28 mouse cellular contexts compared by ENCODE assay signal in the genomic region with DNA sequence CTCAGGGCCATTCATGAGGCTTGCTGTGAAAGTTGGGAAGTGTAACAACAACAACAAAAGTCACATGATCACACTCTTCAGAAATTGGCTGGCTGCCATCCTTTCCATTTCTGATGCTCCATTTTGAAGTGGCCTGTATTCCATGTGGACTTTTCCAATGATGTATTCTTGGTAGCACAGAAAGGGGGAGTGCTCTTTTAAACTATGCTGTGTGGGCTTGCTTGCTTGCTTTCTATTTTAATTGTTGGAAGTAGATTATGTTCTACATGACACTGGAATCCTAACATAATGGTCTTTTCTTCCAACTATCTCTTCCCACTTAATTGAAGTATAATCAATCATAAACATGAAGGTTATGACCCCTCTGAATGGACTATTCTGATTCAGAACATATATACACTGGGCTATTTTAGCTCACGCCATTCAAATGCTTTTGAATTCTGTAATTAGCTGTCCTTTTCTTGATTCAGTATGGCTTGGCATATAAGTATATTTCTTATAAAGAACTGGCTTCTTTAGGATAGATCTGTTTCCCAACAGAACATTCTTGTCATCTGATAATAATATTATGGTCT. TPM values are rescaled to one million over a fixed set of nuclear protein-coding genes. Genes with fewer than 3 reads are reported as not detected.
DNase-seq lines count a peak whose midpoint lies in the region; ATAC-seq and TF ChIP-seq lines count a peak whose summit lies in the region.
"Had no signal": no experiment of that assay in that cellular context is flagged by ENCODE, and none has a peak within 500 bp of the region (broad histone marks: within the 10 kb centered on the region; RNA-seq: fewer than 3 reads in every experiment).

No protein-coding gene starts in this region.

- no peak for DNase-seq in heart, postnatal 36 days
- DNase-seq in lung, adult 2 months, result no peak
- DNase-seq in stomach, postnatal 0 days (ENCODE audit: low spot score), result no peak
- DNase-seq in yolk sac, embryonic 10.5 days (ENCODE audit: low spot score), result no peak
- DNase-seq: adrenal gland, adult 8-10 months; adrenal gland, postnatal 25 days; cerebellum, adult 11-12 months; cerebellum, adult 8-10 months; cerebellum, postnatal 10 days; cerebellum, postnatal 36 days; embryo, embryonic 11 days; forebrain, postnatal 0 days; gastrocnemius, adult 2 months; gastrocnemius, postnatal 14 days; heart, adult 11 months had no signal

- H3K4me1 ChIP-seq in heart, embryonic 16.5 days (ENCODE audit: control insufficient read depth, insufficient read depth, low read length), result peaks cover 38% of the 10 kb centered on the region
- peaks cover 56% of the 10 kb centered on the region for H3K4me1 ChIP-seq in lung, embryonic 15.5 days
- H3K4me1 ChIP-seq in lung, adult 2 months (ENCODE audit: control insufficient read depth, insufficient read depth, low read length), result peaks cover 31% of the 10 kb centered on the region
- peaks cover 19% of the 10 kb centered on the region; the same call in 1 of the 2 replicates for H3K4me1 ChIP-seq in stomach, embryonic 14.5 days (ENCODE audit: control insufficient read depth, insufficient read depth, low read length)
- no peaks in the 10 kb centered on the region; the same call in 1 of the 2 replicates for H3K4me1 ChIP-seq in stomach, postnatal 0 days (replicated peaks; ENCODE audit: control insufficient read depth, insufficient read depth)

- TF ChIP-seq POLR2A in lung, adult 2 months (IDR thresholded peaks at IDR 0.05; ENCODE audit: borderline replicate concordance, extremely low read depth, low read depth, low read length), result no peak

- no peak overlapping the region for H3K9ac ChIP-seq in heart, embryonic 16.5 days (ENCODE audit: low read length)
- H3K9ac ChIP-seq in lung, embryonic 15.5 days, result no peak overlapping the region
- H3K9ac ChIP-seq in stomach, embryonic 14.5 days (replicated peaks; ENCODE audit: low read depth, low read length), result no peak overlapping the region
- no peak overlapping the region for H3K9ac ChIP-seq in stomach, postnatal 0 days (ENCODE audit: low read length)
- H3K9ac ChIP-seq: embryonic facial prominence, embryonic 13.5 days; forebrain, embryonic 13.5 days; forebrain, postnatal 0 days; heart, embryonic 13.5 days; hindbrain, embryonic 13.5 days had no signal

- no peaks in the 10 kb centered on the region for H3K27me3 ChIP-seq in heart, embryonic 16.5 days (ENCODE audit: control insufficient read depth, insufficient read depth, low read length)
- no peaks in the 10 kb centered on the region for H3K27me3 ChIP-seq in lung, embryonic 15.5 days
- no peaks in the 10 kb centered on the region for H3K27me3 ChIP-seq in stomach, embryonic 14.5 days (ENCODE audit: control insufficient read depth, insufficient read depth, low read length)
- no peaks in the 10 kb centered on the region for H3K27me3 ChIP-seq in stomach, postnatal 0 days (ENCODE audit: control insufficient read depth, insufficient read depth, low read length)
- H3K27me3 ChIP-seq: embryonic facial prominence, embryonic 13.5 days; forebrain, embryonic 13.5 days; heart, embryonic 13.5 days; hindbrain, embryonic 13.5 days had no signal

- no peak for ATAC-seq in heart, embryonic 16.5 days (replicated peaks; ENCODE audit: extremely low read depth, insufficient read depth, low FRiP score)
- ATAC-seq in lung, embryonic 15.5 days (ENCODE audit: borderline replicate concordance, extremely low read depth, low FRiP score, low TSS enrichment), result peak; percentile 75
- 0 out of 2 replicates have a peak, but pooled peaks have one; percentile 6 for ATAC-seq in stomach, embryonic 14.5 days (ENCODE audit: insufficient number of reproducible peaks, insufficient read depth, low FRiP score, low read depth)
- no peak for ATAC-seq in stomach, postnatal 0 days (ENCODE audit: low FRiP score, low TSS enrichment)
- ATAC-seq: CD4-positive, CD25-positive, alpha-beta regulatory T cell, adult 4 months; forebrain, embryonic 13.5 days; forebrain, postnatal 0 days; hindbrain, embryonic 16.5 days had no signal

- TF ChIP-seq CTCF in lung, adult 2 months (IDR thresholded peaks at IDR 0.05; ENCODE audit: insufficient read depth, low read length), result no peak
- TF ChIP-seq CTCF in stomach, postnatal 0 days (IDR thresholded peaks at IDR 0.05; ENCODE audit: low read depth), result no peak

- intact Hi-C loops in heart, postnatal 36 days (cut with DNase I), result no loop called here

- 56% methylated on average over 1 of the region's 1 CpGs for WGBS in heart, embryonic 16.5 days
- 53% methylated on average over 1 of the region's 1 CpGs for WGBS in lung, embryonic 15.5 days
- 63% methylated on average over 1 of the region's 1 CpGs for WGBS in lung, adult 2 months
- WGBS in stomach, embryonic 14.5 days, result 59% methylated on average over 1 of the region's 1 CpGs
- WGBS in stomach, postnatal 0 days, result 55% methylated on average over 1 of the region's 1 CpGs

- no peaks in the 10 kb centered on the region for H3K36me3 ChIP-seq in heart, embryonic 16.5 days (ENCODE audit: control insufficient read depth, insufficient read depth)
- no peaks in the 10 kb centered on the region for H3K36me3 ChIP-seq in lung, embryonic 15.5 days
- no peaks in the 10 kb centered on the region for H3K36me3 ChIP-seq in stomach, embryonic 14.5 days (ENCODE audit: control insufficient read depth, insufficient read depth, low read length)
- no peaks in the 10 kb centered on the region for H3K36me3 ChIP-seq in stomach, postnatal 0 days (ENCODE audit: control insufficient read depth, insufficient read depth, low read length)
- H3K36me3 ChIP-seq: embryonic facial prominence, embryonic 10.5 days; embryonic facial prominence, embryonic 13.5 days; heart, embryonic 13.5 days; hindbrain, embryonic 10.5 days; hindbrain, embryonic 13.5 days had no signal

- no peak overlapping the region for H3K4me2 ChIP-seq in heart, embryonic 16.5 days (ENCODE audit: low read depth, low read length)
- no peak overlapping the region; the same call in 1 of the 2 replicates for H3K4me2 ChIP-seq in lung, embryonic 15.5 days
- H3K4me2 ChIP-seq in stomach, embryonic 14.5 days (replicated peaks; ENCODE audit: low read depth, low read length), result no peak overlapping the region
- no peak overlapping the region for H3K4me2 ChIP-seq in stomach, postnatal 0 days (replicated peaks; ENCODE audit: low read depth)
- H3K4me2 ChIP-seq: embryonic facial prominence, embryonic 13.5 days; forebrain, embryonic 13.5 days; heart, embryonic 13.5 days; hindbrain, embryonic 13.5 days had no signal

- no peak overlapping the region for H3K4me3 ChIP-seq in heart, embryonic 16.5 days (ENCODE audit: low read length)
- no peak overlapping the region for H3K4me3 ChIP-seq in lung, embryonic 15.5 days
- H3K4me3 ChIP-seq in lung, adult 2 months (replicated peaks; ENCODE audit: extremely low read depth, low read depth, low read length), result no peak overlapping the region
- H3K4me3 ChIP-seq in stomach, embryonic 14.5 days (ENCODE audit: low read depth, low read length), result no peak overlapping the region
- no peak overlapping the region for H3K4me3 ChIP-seq in stomach, postnatal 0 days (ENCODE audit: low read depth, low read length)
- H3K4me3 ChIP-seq: embryonic facial prominence, embryonic 10.5 days; embryonic facial prominence, embryonic 13.5 days; erythroblast, embryonic 14.5 days; forebrain, embryonic 13.5 days; gastrocnemius, adult 2 months; heart, embryonic 13.5 days; hindbrain, embryonic 10.5 days; hindbrain, embryonic 13.5 days had no signal

- no peak for TF ChIP-seq EP300 in stomach, postnatal 0 days (optimal IDR thresholded peaks at IDR 0.05)

- H3K27ac ChIP-seq in heart, embryonic 16.5 days (ENCODE audit: low read length), result peak overlapping the region; percentile 18; the same call in 1 of the 2 replicates
- peak overlapping the region; percentile 67 for H3K27ac ChIP-seq in lung, embryonic 15.5 days
- no peak overlapping the region for H3K27ac ChIP-seq in stomach, embryonic 14.5 days (ENCODE audit: low read length)
- H3K27ac ChIP-seq in stomach, postnatal 0 days (replicated peaks), result no peak overlapping the region
- H3K27ac ChIP-seq: embryonic facial prominence, embryonic 10.5 days; embryonic facial prominence, embryonic 13.5 days; forebrain, embryonic 13.5 days; gastrocnemius, adult 2 months; heart, embryonic 13.5 days; hindbrain, embryonic 10.5 days had no signal

- no peaks in the 10 kb centered on the region for H3K9me3 ChIP-seq in heart, embryonic 16.5 days (replicated peaks; ENCODE audit: control insufficient read depth, low read length)
- no peaks in the 10 kb centered on the region for H3K9me3 ChIP-seq in lung, embryonic 15.5 days
- H3K9me3 ChIP-seq in stomach, embryonic 14.5 days (ENCODE audit: control insufficient read depth, low read depth, low read length), result no peaks in the 10 kb centered on the region
- no peaks in the 10 kb centered on the region for H3K9me3 ChIP-seq in stomach, postnatal 0 days (ENCODE audit: control insufficient read depth, low read length)
- H3K9me3 ChIP-seq: embryonic facial prominence, embryonic 10.5 days; embryonic facial prominence, embryonic 13.5 days; forebrain, embryonic 13.5 days; heart, embryonic 13.5 days; hindbrain, embryonic 10.5 days; hindbrain, embryonic 13.5 days had no signal

RNA-seq across cellular contexts. Expression of gene Fam171a1, which starts 40.2 kb away (rescaled TPM):
- 21.6 and 26.5 TPM in 2 replicates for polyA plus RNA-seq in heart, embryonic 16.5 days (2015; fragmentation: Nextera tagmentation; extraction: Ambion mirVana)
- 10 to 100 TPM; 15.4 to 17.9 TPM for total RNA-seq in heart, postnatal 36 days (2021)
- polyA plus RNA-seq in lung, embryonic 15.5 days (2015; fragmentation: Nextera tagmentation; extraction: Ambion mirVana), result 51.7 and 56.2 TPM in 2 replicates
- 35.7 and 38.3 TPM in 2 replicates for polyA plus RNA-seq in lung, adult 2 months (2012; rRNA removed)
- polyA plus RNA-seq in stomach, embryonic 14.5 days (2014; fragmentation: Nextera tagmentation; extraction: Ambion mirVana), result 33.6 and 34.0 TPM in 2 replicates
- 9.7 and 10.4 TPM in 2 replicates for polyA plus RNA-seq in stomach, postnatal 0 days (2015; fragmentation: Nextera tagmentation; extraction: Ambion mirVana)
- total RNA-seq: MEL had no signal
- polyA plus RNA-seq: CD4-positive, CD25-positive, alpha-beta regulatory T cell, adult 4 months had no signal

Comparison
In these comparisons a context has a peak if more than half of its experiments do, and no peak if none do; other contexts are left out.
1. ATAC-seq: peak in lung, embryonic 15.5 days (single experiment) and stomach, embryonic 14.5 days (single experiment); none in heart, embryonic 16.5 days (single experiment) and stomach, postnatal 0 days (single experiment).
2. H3K27ac ChIP-seq: peak in heart, embryonic 16.5 days (single experiment) and lung, embryonic 15.5 days (single experiment); none in stomach, embryonic 14.5 days (single experiment) and stomach, postnatal 0 days (single experiment).